In the genomic region with DNA sequence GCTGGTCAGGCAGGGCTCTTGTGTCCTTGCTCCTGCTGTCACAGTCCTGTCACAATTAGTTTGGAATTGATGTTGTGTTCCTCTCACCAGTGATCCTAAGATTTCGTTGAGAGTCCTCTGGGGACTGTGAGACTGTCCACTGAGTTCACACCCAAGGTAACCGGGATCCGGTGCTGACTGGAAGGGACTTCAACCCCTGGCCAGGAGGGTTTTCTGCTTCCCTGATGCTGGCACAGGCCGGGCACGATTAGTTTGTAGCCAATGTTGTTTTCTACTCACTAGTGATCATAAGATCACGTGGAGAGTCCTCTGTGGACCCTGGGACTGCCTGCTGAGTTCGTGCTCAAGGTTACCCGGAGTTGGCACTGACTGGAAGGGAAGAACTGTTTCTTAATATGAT, we compare ENCODE assay signal across 22 mouse cellular contexts. TPM values are rescaled to one million over a fixed set of nuclear protein-coding genes. Genes with fewer than 3 reads are reported as not detected.
A peak's percentile ranks its signal among the peaks of the same experiment; 100 is the strongest.
DNase-seq lines count a peak whose midpoint lies in the region; ATAC-seq and TF ChIP-seq lines count a peak whose summit lies in the region.
"Had no signal": no experiment of that assay in that cellular context is flagged by ENCODE, and none has a peak within 500 bp of the region (broad histone marks: within the 10 kb centered on the region; RNA-seq: fewer than 3 reads in every experiment).

No protein-coding gene starts in this region.

- H3K36me3 ChIP-seq in kidney, embryonic 14.5 days (ENCODE audit: control insufficient read depth, insufficient read depth, low read length): no peaks in the 10 kb centered on the region; the same call in 1 of the 2 replicates
- H3K36me3 ChIP-seq in liver, adult 2 months (ENCODE audit: control insufficient read depth, insufficient read depth, low read length): peaks cover 2% of the 10 kb centered on the region; the same call in 1 of the 2 replicates
- no peaks in the 10 kb centered on the region for H3K36me3 ChIP-seq in testis, adult 2 months (ENCODE audit: control insufficient read depth, insufficient read depth, low read length)
- H3K36me3 ChIP-seq: embryonic facial prominence, embryonic 12.5 days; embryonic facial prominence, embryonic 15.5 days; hindbrain, embryonic 12.5 days had no signal

- no peak overlapping the region for H3K4me3 ChIP-seq in kidney, embryonic 14.5 days (ENCODE audit: low read length)
- no peak overlapping the region for H3K4me3 ChIP-seq in liver, adult 2 months (ENCODE audit: insufficient read depth, low read depth, low read length)
- H3K4me3 ChIP-seq in testis, adult 2 months (ENCODE audit: control insufficient read depth, low read depth, low read length): peak overlapping the region; percentile 20
- H3K4me3 ChIP-seq: embryonic facial prominence, embryonic 12.5 days; embryonic facial prominence, embryonic 15.5 days; gastrocnemius, adult 2 months; hindbrain, embryonic 12.5 days had no signal

- TF ChIP-seq POLR2A in liver, adult 2 months (IDR thresholded peaks at IDR 0.05; ENCODE audit: extremely low read depth, insufficient read depth, low read length): no peak
- no peak for TF ChIP-seq POLR2A in testis, adult 2 months (IDR thresholded peaks at IDR 0.05; ENCODE audit: control insufficient read depth, low read depth, low read length)

- no peak overlapping the region for H3K9ac ChIP-seq in kidney, embryonic 14.5 days (ENCODE audit: low read depth, low read length)
- H3K9ac ChIP-seq in liver, adult 2 months (ENCODE audit: low read depth, low read length): no peak overlapping the region
- H3K9ac ChIP-seq: embryonic facial prominence, embryonic 12.5 days; embryonic facial prominence, embryonic 15.5 days; forebrain, postnatal 0 days; hindbrain, embryonic 12.5 days had no signal

- H3K79me2 ChIP-seq in liver, adult 2 months (ENCODE audit: control insufficient read depth, insufficient read depth, low read length): no peaks in the 10 kb centered on the region

- peak; percentile 5 to 26 for DNase-seq in kidney, adult 8-10 months
- DNase-seq in liver, adult 2 months (ENCODE audit: extremely low read depth, low read depth, low spot score): peak; percentile 5
- no peak for DNase-seq in liver
- DNase-seq in testis, postnatal 10 days (ENCODE audit: low spot score): no peak
- DNase-seq: adrenal gland, adult 2 months; adrenal gland, postnatal 14 days; cerebellum, adult 11 months; cerebellum, adult 2 months; cerebellum, adult 9-11 months; cerebellum, postnatal 25 days; forebrain, postnatal 0 days; gastrocnemius, adult 2 months; gastrocnemius, postnatal 14 days; heart, adult 11 months had no signal

- no peaks in the 10 kb centered on the region for H3K27me3 ChIP-seq in kidney, embryonic 14.5 days (ENCODE audit: control insufficient read depth, insufficient read depth, low read length)
- H3K27me3 ChIP-seq in liver, adult 2 months (ENCODE audit: control insufficient read depth, insufficient read depth, low read length): no peaks in the 10 kb centered on the region
- no peaks in the 10 kb centered on the region for H3K27me3 ChIP-seq in testis, adult 2 months (ENCODE audit: control insufficient read depth, insufficient read depth, low read length)
- H3K27me3 ChIP-seq: embryonic facial prominence, embryonic 12.5 days; embryonic facial prominence, embryonic 15.5 days; hindbrain, embryonic 12.5 days had no signal

- no peak for TF ChIP-seq CTCF in liver, adult 2 months (IDR thresholded peaks at IDR 0.05; ENCODE audit: low read depth, low read length)
- TF ChIP-seq CTCF in testis, adult 2 months (IDR thresholded peaks at IDR 0.05; ENCODE audit: control insufficient read depth, insufficient read depth, insufficient replicate concordance, low read depth, low read length): no peak

- no peak overlapping the region for H3K4me2 ChIP-seq in kidney, embryonic 14.5 days (replicated peaks; ENCODE audit: low read depth, low read length)
- H3K4me2 ChIP-seq: embryonic facial prominence, embryonic 12.5 days; embryonic facial prominence, embryonic 15.5 days; heart, embryonic 11.5 days; hindbrain, embryonic 12.5 days had no signal

- ATAC-seq in kidney, embryonic 14.5 days (ENCODE audit: low FRiP score, low TSS enrichment): no peak
- ATAC-seq: CD4-positive, CD25-positive, alpha-beta regulatory T cell, adult 4 months; forebrain, embryonic 14.5 days; forebrain, postnatal 0 days had no signal

- no peak overlapping the region for H3K27ac ChIP-seq in kidney, embryonic 14.5 days (ENCODE audit: low read depth, low read length)
- no peak overlapping the region for H3K27ac ChIP-seq in liver, adult 2 months (replicated peaks; ENCODE audit: insufficient read depth, low read depth, low read length)
- no peak overlapping the region for H3K27ac ChIP-seq in testis, adult 2 months (ENCODE audit: control insufficient read depth, insufficient read depth, low read depth, low read length)
- H3K27ac ChIP-seq: embryonic facial prominence, embryonic 12.5 days; embryonic facial prominence, embryonic 15.5 days; gastrocnemius, adult 2 months; hindbrain, embryonic 12.5 days had no signal

- no peaks in the 10 kb centered on the region for H3K4me1 ChIP-seq in kidney, embryonic 14.5 days (ENCODE audit: control insufficient read depth, insufficient read depth, low read length)
- no peaks in the 10 kb centered on the region for H3K4me1 ChIP-seq in liver, adult 2 months (ENCODE audit: control insufficient read depth, insufficient read depth, low read length)
- H3K4me1 ChIP-seq in testis, adult 2 months (ENCODE audit: control insufficient read depth, insufficient read depth, low read length): no peaks in the 10 kb centered on the region
- H3K4me1 ChIP-seq: embryonic facial prominence, embryonic 12.5 days; embryonic facial prominence, embryonic 15.5 days; hindbrain, embryonic 12.5 days had no signal

- no peaks in the 10 kb centered on the region for H3K9me3 ChIP-seq in kidney, embryonic 14.5 days (ENCODE audit: control insufficient read depth, low read length)
- H3K9me3 ChIP-seq: embryonic facial prominence, embryonic 12.5 days; embryonic facial prominence, embryonic 15.5 days; hindbrain, embryonic 12.5 days had no signal

- 91% methylated on average over 8 of the region's 8 CpGs for WGBS in kidney, embryonic 14.5 days
- WGBS in liver, adult 2 months: 92% methylated on average over 8 of the region's 8 CpGs

RNA-seq across cellular contexts. Expression of a gene that starts 55.3 kb away (rescaled TPM):
- polyA plus RNA-seq in kidney, embryonic 14.5 days (2014; fragmentation: Nextera tagmentation; extraction: Ambion mirVana): 11.3 and 12.4 TPM in 2 replicates
- total RNA-seq in liver, adult 2 months (2014; rRNA removed): 2.8 and 3.0 TPM in 2 replicates
- polyA plus RNA-seq in liver, adult 2 months (2012; rRNA removed): 0.34 and 0.55 TPM in 2 replicates
- polyA plus RNA-seq in testis, adult 2 months (2012; rRNA removed): 6.7 and 8.8 TPM in 2 replicates

RNA-seq across cellular contexts. Expression of a gene that starts 55.3 kb away (rescaled TPM):
- 48.9 and 54.3 TPM in 2 replicates for polyA plus RNA-seq in kidney, embryonic 14.5 days (2014; fragmentation: Nextera tagmentation; extraction: Ambion mirVana)
- 4.6 and 5.4 TPM in 2 replicates for total RNA-seq in liver, adult 2 months (2014; rRNA removed)
- polyA plus RNA-seq in liver, adult 2 months (2012; rRNA removed): 1.1 TPM in 2 replicates
- 12.4 and 12.7 TPM in 2 replicates for polyA plus RNA-seq in testis, adult 2 months (2012; rRNA removed)

Comparison
In these comparisons a context has a peak if more than half of its experiments do, and no peak if none do; other contexts are left out.
1. DNase-seq: peak in kidney, adult 8-10 months (2 of 2) and liver, adult 2 months (single experiment); none in liver (single experiment) and testis, postnatal 10 days (single experiment).